Mouse (Mus musculus) kidney, adult 9 months (tissue): ENCODE measurements around the gene Ankib1.
"Not testable (repeated sequence)": the region's sequence is repeated elsewhere in the genome, so short reads cannot be mapped to it uniquely, and the experiment has no call there.

Experiments
- DNase-seq: peaks from one replicate; pipeline ENCODE4 v3.0.0; 2022

The Ankib1 gene

DNA sequence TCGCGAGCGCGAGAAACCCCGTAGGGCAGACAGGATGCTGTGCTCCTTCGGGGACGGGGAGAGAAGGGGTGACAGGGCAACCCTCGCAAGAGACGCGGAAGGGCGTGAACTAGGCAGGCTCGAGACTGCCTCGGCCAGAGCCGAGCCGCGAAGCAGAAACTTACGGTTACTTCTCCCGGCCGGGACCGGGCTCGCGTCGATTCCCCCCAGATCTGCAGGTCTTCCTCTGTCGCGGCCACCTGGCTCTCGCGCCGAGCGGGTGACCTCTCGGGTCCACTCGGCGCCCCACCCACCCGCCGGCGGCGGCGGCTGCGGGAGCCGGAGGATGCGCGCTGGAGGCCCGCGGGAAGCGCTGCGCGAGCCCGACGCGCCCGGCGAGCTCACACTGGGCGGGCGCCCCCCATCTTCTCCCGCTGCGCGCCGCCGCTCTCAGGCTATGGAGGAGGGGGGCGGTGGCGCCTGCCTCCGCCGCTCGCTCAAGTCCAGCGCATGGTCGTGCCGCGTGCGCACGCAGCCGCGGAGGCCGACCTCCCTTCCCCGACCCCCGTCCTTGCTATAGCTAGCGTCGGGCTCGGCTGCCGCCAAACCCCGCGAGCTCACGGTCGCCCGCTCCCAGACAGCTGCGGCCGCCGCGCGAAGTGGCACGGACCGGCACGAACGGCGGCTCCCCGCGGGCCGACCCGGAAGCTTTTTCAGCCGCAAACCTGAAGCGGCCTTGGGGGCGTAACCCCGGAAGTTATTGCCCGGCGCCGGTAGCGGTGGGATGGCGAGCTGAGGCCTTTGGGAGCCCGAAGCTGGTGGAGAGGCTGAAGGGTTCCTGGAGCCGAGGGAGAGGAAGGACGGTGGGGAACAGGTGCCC is at the start of gene Ankib1, which contains the start of gene Krit1:
Ankib1 (minus strand) TSS at position 493 of the 859 bp plus-strand sequence.
Krit1 (plus strand) TSS at position 752 of the 859 bp plus-strand sequence.
- peak; percentile 88 for DNase-seq

GRCm38 (mm10) chr5:3845026-3845425 is 42.3 kb upstream of the Ankib1 start, which contains the start of gene Lrrd1:
Gene Lrrd1 (plus strand): TSS chr5:3845173.
- DNase-seq: no peak

- no peak for DNase-seq
These were observed 31.4 kb upstream of the Ankib1 start for GRCm38 (mm10) chr5:3834107-3834506.

DNA sequence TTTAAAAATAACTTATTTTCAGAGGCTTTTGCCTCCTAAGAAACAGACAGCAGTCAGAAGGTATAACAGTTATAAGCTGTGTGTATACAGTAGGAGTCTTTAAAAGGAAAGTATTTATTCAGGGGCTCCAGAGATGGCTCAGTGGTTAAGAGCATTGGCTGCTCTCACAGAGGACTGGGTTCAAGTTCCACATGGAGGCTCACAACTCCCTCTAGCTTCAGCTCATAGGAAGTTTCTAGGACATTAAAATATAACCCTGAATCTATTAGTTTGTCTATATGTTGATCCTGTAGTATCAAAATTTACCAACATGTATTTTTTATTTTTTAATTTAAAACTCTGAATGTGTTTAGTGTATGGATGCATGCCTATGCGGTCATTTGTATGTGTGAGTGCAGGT is 5.7 kb upstream of the Ankib1 start:
- DNase-seq: no peak

DNA sequence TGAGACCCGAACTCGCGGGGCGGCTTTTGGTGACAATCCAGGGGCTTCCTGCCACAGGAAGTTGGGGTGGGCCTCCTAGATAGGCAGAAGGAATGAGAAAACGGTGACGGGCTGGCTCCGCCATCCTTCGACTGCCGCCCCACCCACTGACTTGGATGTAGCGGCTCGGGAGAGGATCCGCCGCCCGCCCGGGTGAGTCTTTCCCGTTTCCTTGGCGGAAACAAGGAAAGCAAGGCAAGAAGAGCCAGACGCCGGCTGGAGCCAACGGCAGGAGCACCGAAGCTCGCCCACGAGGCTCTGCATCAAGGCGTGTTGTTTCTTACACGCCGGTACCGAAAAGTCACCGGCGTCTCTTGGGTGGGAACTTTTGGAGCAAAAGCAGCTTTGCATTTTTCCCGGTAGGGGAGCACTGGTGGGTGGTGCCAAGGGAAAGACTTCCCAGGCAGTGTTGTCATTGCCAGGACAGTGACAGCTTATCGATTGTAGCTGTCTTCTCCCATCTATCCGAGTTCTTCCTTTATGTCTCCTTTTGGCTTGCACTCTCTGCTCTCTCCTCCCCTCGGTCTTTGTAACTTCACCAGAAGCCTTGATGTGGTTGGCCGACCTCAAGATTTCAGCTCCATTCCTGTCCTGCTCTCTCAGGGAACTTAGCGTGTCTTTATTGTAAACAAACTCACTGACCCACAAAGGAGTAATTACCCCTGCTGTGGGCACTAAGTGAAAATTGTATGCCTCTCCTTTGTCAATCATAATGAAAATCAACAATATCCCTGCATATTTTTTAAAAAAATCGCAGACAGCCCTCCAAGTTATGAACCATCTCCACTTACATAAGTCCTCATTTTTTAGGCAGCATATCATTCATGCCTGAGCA is 804 bp upstream of the Ankib1 start:
- peak; percentile 28 for DNase-seq

GRCm38 (mm10) chr5:3801672-3802432 is 873 bp downstream of the Ankib1 start:
- peak; percentile 71 for DNase-seq

- no peak for DNase-seq
These were observed 1.8 kb downstream of the Ankib1 start for GRCm38 (mm10) chr5:3800881-3801280.

GRCm38 (mm10) chr5:3800041-3800440 is 2.7 kb downstream of the Ankib1 start:
- no peak for DNase-seq

DNA sequence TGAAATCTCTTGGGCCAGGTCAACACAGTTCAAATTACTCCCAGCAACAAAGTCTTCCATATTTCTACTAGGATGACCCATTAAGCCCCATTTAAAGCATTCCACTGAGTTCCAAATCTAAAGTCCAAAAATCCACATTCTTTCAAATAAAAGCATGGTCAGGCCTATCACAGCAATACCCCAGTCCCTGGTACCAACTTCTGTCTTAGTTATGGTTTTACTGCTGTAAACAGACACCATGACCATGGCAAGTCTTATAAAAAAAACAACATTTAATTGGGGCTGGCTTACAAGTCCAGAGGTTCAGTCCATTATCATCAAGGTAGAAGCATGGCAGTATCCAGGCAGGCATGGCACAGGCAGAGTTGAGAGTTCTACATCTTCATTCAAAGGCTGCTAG is 4.1 kb downstream of the Ankib1 start:
- DNase-seq: peak; percentile 69

GRCm38 (mm10) chr5:3797101-3797500 is 5.6 kb downstream of the Ankib1 start:
- DNase-seq: peak; percentile 80

DNA sequence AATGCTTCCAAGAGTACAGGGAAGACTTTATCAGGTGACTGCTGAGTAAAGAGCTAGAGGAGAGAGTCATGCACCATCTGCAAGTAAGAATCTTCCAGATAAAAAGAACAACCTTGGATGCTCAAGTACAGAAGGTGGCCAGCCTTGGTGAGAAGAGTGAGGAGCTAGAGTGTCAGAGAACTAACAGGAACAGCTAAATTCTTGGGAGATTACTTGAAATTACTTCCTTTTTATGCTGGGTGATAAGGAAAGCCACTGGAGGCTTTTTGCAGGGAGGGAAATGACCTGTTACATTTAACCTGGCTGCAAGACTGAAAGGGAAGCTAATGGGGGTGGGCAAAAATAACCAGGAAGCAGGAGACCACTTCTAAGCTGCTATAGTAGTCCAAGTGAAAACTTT is 11.7 kb downstream of the Ankib1 start:
- no peak for DNase-seq

- peak; percentile 50 for DNase-seq
These were observed 15.2 kb downstream of the Ankib1 start for GRCm38 (mm10) chr5:3787548-3787947.

DNA sequence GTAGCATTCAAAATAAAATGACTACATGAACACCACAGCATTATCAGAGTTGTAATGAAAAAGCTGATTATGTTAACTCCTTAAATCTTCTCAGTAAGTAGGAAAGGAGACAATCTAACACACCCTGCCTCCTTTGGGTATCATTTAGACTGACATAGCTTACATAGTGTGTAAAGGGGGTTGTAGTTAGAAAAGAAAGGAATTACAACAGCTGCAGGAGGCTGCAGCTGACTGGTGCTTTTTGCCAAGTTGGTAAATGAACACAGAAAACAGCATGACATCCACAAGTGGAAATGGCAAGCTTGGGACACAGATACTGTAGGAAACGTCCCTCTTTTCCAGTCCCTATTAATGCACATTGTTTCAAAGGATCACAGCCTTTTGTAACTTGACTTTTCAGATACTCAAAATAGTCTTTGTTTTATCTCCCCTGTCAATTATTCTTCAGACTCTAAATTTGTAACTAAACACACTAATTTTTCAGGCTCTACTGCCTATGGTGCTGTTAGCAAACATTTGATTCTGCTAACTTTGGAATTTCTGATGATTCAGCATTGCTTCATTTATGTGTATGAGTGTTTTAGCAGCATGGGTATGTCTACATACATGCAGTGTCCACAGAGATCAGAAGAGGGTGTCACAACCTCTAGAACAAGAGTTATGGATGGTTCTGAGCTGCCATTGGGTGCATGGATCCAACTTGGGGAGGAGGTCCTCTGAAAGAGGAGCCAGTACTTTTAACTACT is 17.8 kb downstream of the Ankib1 start:
- peak; percentile 21 for DNase-seq

- no peak for DNase-seq
These were observed 18.6 kb downstream of the Ankib1 start for GRCm38 (mm10) chr5:3783947-3784681.

- no peak for DNase-seq
These were observed 20.1 kb downstream of the Ankib1 start for GRCm38 (mm10) chr5:3782670-3783069.

- DNase-seq: no peak
These were observed 30.7 kb downstream of the Ankib1 start for GRCm38 (mm10) chr5:3772017-3772416.

- no peak for DNase-seq
These were observed 31.2 kb downstream of the Ankib1 start for GRCm38 (mm10) chr5:3771512-3771911.

GRCm38 (mm10) chr5:3750536-3750935 is 52.2 kb downstream of the Ankib1 start:
- DNase-seq: not testable (repeated sequence)

DNA sequence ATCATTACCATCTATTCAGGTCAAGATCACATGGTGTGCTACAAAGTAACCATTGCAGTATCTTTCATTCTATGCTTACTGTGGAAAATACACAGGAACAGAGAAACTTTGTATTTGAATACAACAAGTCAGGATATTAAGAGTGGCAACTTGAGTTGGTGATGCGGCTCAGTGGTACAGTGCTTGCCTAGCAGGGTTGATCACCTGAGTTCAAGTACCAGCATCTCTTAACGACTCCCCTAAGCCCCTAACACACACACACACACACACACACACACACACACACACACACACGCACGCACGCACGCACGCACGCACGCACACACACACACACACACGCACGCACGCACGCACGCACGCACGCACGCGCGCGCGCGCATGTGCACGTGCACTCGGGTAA is 69.9 kb downstream of the Ankib1 start:
- peak; percentile 7 for DNase-seq

GRCm38 (mm10) chr5:3728820-3729219 is 73.9 kb downstream of the Ankib1 start:
- DNase-seq: peak; percentile 18

- DNase-seq: no peak
These were observed 77.2 kb downstream of the Ankib1 start for GRCm38 (mm10) chr5:3725491-3725890.
